Mouse (Mus musculus) hindbrain, embryonic 11.5 days (tissue): ENCODE results near the gene Gpc5. TPM values are rescaled to one million over a fixed set of nuclear protein-coding genes. Genes with fewer than 3 reads are reported as not detected.
"Not testable (repeated sequence)": the region's sequence is repeated elsewhere in the genome, so short reads cannot be mapped to it uniquely, and the experiment has no call there.

Experiments used
- ATAC-seq: fragments of 200-750 bp; cut with Nextera tagmentation; 2 replicates; pipeline ENCODE4 v1.8.0; 2017; ENCODE audit warnings: mild to moderate bottlenecking, moderate TSS enrichment, moderate library complexity; ENCODE audit not compliant: low FRiP score
- DNase-seq: peaks from one replicate; pipeline ENCODE4 v3.0.0-alpha.2; 2015; ENCODE audit warnings: low spot score
- H3K27ac ChIP-seq: fragments of 300-500 bp; sonication (generic); 2 replicates; pipeline ENCODE4 v1.5.1; 2014; ENCODE audit warnings: mild to moderate bottlenecking, low read depth, low read length
- H3K27me3 ChIP-seq: fragments of 300-500 bp; sonication (generic); 2 replicates; pipeline ENCODE4 v1.6.1; 2014; ENCODE audit warnings: mild to moderate bottlenecking, low read length, moderate library complexity, mixed read lengths; ENCODE audit not compliant: control insufficient read depth, insufficient read depth
- H3K36me3 ChIP-seq: fragments of 300-500 bp; sonication (generic); 2 replicates; pipeline ENCODE4 v1.6.1; 2014; ENCODE audit warnings: mild to moderate bottlenecking, low read length, moderate library complexity, mixed read lengths; ENCODE audit not compliant: control insufficient read depth, insufficient read depth
- H3K4me1 ChIP-seq: fragments of 300-500 bp; sonication (generic); replicated peaks from 2 replicates; pipeline ENCODE4 v1.6.1; 2014; ENCODE audit warnings: low read length, mixed read lengths; ENCODE audit not compliant: control insufficient read depth, insufficient read depth
- H3K4me2 ChIP-seq: fragments of 300-500 bp; sonication (generic); replicated peaks from 2 replicates; pipeline ENCODE4 v1.6.1; 2014; ENCODE audit warnings: mild to moderate bottlenecking, low read depth, low read length
- H3K4me3 ChIP-seq: fragments of 300-500 bp; sonication (generic); 2 replicates; pipeline ENCODE4 v1.5.1; 2014; ENCODE audit warnings: low read depth, low read length
- H3K9ac ChIP-seq: fragments of 300-500 bp; sonication (generic); 2 replicates; pipeline ENCODE4 v1.6.1; 2014; ENCODE audit warnings: low read depth, low read length
- H3K9me3 ChIP-seq: fragments of 300-500 bp; sonication (generic); 2 replicates; pipeline ENCODE4 v1.6.1; 2016; ENCODE audit warnings: low read length; ENCODE audit not compliant: control insufficient read depth
- WGBS: fragments of 180-500 bp; shearing (Covaris S2); extraction: QIAGEN DNeasy Blood & Tissue Kit; methylation state at CpG from one replicate; pipeline ENCODE4 v1.1.7; 2014; 5-methylcytosine and 5-hydroxymethylcytosine counted together
- polyA plus RNA-seq: library from polyadenylated mRNA; unstranded; fragments of >200 nt; fragmentation: Nextera tagmentation; extraction: Ambion mirVana; gene quantifications from 2 replicates; pipeline ENCODE4 v1.2.1, GENCODE M21; 2014

Gpc5 gene
- polyA plus RNA-seq, 1 experiment from 2014 or later, result 0.73 TPM

DNA sequence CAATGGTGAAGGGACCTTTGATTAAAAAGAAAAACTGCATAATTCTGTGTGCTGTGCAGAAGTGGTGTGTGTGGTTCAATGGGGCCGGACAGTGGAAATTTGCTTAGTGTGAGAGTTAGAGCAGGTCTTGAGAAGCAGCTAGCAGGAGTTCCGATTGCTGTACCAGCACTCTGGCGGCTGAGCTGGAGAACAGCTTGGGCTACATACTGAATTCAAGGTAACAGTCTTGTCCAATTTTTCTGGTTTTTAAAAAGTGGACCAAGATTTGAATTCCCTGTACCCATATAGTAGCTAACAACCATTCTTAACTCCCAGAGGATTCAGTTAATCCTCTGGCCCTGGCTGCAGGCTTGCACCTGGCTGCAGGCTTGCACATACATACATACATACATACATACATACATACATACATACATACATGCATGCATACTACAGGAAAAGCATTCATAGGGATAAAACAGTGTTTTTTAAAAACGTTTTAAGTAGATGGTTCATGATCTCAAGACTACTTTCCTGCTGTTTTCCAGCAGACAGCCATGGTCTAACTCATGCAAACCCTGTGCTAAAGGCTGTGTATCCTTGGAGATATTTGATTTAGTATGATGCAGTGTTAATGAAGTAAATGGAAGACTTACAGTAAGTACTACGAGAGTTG, 40.8 kb upstream of the Gpc5 start:
- WGBS, result 88% methylated on average over 5 of the region's 5 CpGs

DNA sequence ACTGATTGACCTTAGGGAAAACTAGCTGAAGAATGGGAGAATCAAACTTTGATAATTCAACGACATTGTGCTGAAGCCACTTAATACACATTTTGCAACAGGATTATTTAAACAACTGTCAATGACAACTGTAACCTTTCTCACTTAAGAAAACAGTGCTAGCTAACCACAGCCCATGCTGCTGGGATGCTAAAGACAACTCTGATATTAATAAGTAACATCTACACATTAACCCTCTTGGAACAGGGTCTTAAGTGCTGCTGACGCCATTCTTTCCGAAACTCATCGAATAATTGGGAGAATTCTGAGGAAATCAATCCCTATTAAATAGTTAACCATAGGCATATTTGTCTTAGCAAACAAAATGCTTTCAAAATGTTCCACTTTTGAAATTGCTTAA, 39.6 kb upstream of the Gpc5 start:
- Histone ChIP-seq H3K27me3 (no peaks in the 10 kb centered on the region), H3K4me3 (no peak overlapping the region), H3K4me1 (no peaks in the 10 kb centered on the region), H3K27ac (no peak overlapping the region), H3K9me3 (no peaks in the 10 kb centered on the region), H3K36me3 (no peaks in the 10 kb centered on the region), H3K9ac (no peak overlapping the region), H3K4me2 (no peak overlapping the region)
- 89% methylated on average over 4 of the region's 4 CpGs for WGBS
- DNase-seq, result no peak
- no peak for ATAC-seq

More for the DNA sequence above, 40.8 kb upstream of the Gpc5 start:
- H3K4me2 ChIP-seq, result no peak overlapping the region
- H3K36me3 ChIP-seq, result no peaks in the 10 kb centered on the region
- no peaks in the 10 kb centered on the region for H3K9me3 ChIP-seq
- H3K4me3 ChIP-seq, result no peak overlapping the region
- H3K27ac ChIP-seq, result no peak overlapping the region
- ATAC-seq (no peak), DNase-seq (no peak)
- no peak overlapping the region for H3K9ac ChIP-seq
- H3K27me3 ChIP-seq, result no peaks in the 10 kb centered on the region
- no peaks in the 10 kb centered on the region for H3K4me1 ChIP-seq

- Histone ChIP-seq H3K27me3 (no peaks in the 10 kb centered on the region), H3K4me2 (no peak overlapping the region), H3K27ac (no peak overlapping the region), H3K4me1 (no peaks in the 10 kb centered on the region), H3K9ac (no peak overlapping the region), H3K4me3 (no peak overlapping the region), H3K9me3 (no peaks in the 10 kb centered on the region), H3K36me3 (no peaks in the 10 kb centered on the region)
- 90% methylated on average over 4 of the region's 4 CpGs for WGBS
- no peak for ATAC-seq
- no peak for DNase-seq
Measured at GRCm38 (mm10) chr14:115054252-115054651, 37.8 kb upstream of the Gpc5 start.

DNA sequence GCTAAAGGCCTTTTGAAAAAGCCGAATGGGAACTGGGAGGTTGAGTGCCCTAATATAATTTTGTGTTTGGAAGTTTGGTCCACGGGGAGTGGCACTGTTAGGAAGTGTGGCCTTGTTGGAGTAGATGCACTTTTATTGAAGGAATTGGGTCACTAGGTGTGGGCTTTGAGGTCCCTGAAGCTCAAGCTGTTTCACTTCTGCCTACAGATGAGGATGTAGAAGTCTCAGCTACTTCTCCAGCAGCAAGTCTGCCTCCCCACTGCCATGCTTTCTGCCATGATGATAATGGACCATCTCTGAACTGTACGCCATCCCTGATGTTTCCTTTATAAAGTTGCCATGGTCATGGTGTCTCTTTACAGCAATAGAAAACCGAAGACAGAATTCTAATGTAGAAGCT, 34.5 kb upstream of the Gpc5 start:
- no peaks in the 10 kb centered on the region for H3K36me3 ChIP-seq
- H3K4me3 ChIP-seq, result no peak overlapping the region
- H3K27ac ChIP-seq, result no peak overlapping the region
- no peaks in the 10 kb centered on the region for H3K4me1 ChIP-seq
- no peak overlapping the region for H3K4me2 ChIP-seq
- no peaks in the 10 kb centered on the region for H3K27me3 ChIP-seq
- no peaks in the 10 kb centered on the region for H3K9me3 ChIP-seq
- H3K9ac ChIP-seq, result no peak overlapping the region
- ATAC-seq (no peak), DNase-seq (no peak)
- WGBS, result 87% methylated on average over 4 of the region's 4 CpGs

DNA sequence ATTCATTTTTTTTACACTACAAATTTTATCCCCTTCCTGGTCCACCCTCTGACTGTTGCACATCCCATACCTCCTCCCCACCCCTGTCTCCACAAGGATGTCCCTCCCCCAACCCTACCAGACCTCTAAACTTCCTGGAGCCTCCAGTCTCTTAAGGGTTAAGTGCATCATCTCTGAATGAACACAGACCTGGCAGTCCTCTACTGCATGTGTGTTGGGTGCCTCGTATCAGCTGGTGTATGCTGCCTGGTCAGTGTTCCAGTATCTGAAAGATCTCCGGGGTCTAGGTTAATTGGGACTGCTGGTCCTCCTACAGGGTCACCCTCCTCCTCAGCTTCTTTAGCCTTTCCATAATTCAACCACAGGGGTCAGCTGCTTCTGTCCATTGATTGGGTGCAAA, 25.9 kb upstream of the Gpc5 start:
- not testable (repeated sequence) for H3K4me1 ChIP-seq, H3K36me3 ChIP-seq, H3K4me3 ChIP-seq, H3K4me2 ChIP-seq, H3K27ac ChIP-seq, H3K9me3 ChIP-seq, H3K9ac ChIP-seq, ATAC-seq, H3K27me3 ChIP-seq, DNase-seq
- WGBS, result 79% methylated on average over 2 of the region's 2 CpGs

DNA sequence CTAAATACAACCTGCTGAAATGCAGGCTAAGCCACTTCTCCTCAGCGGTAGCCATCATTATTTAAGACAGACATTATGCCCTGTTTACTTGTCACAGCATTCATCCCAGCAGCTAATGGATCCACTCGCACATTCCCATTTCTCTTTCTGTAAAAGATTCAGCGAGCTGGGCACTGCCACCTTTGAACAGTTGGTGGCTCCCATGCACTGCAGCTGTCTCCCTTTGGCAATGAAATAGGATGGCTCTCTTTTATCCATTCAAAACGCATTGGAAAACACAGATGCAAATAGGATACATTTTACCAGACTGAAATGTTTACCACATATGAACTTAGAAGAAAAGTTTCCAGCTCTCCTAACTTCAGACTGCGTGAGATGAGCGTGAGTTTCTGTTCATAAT, 21.5 kb upstream of the Gpc5 start:
- Histone ChIP-seq H3K4me2 (no peak overlapping the region), H3K4me1 (no peaks in the 10 kb centered on the region), H3K4me3 (no peak overlapping the region), H3K27ac (no peak overlapping the region), H3K9me3 (no peaks in the 10 kb centered on the region), H3K36me3 (no peaks in the 10 kb centered on the region), H3K27me3 (no peaks in the 10 kb centered on the region), H3K9ac (no peak overlapping the region)
- DNase-seq, result no peak
- 45% methylated on average over 6 of the region's 6 CpGs for WGBS
- ATAC-seq, result 0 out of 2 replicates have a peak, but pooled peaks have one; percentile 53

DNA sequence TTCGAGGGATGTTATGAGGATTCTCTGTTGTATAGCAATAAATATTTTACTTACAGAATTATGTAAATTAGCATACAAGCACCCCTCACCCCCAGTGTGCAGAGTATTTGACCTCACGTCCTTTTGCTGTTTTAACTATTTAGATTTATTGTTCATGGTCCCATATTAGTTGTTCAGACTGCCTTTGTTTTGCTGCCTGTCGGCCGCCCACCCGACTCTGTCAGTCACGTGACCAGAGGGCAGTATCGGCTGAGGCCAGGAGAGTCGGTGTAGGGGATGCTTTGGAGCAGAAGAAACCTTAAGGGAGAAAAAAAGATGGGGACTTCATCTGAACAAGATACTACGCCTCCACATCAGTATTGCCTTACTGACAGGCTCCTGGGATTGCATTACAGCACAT, 14.7 kb upstream of the Gpc5 start:
- Histone ChIP-seq H3K4me2 (no peak overlapping the region), H3K4me1 (no peaks in the 10 kb centered on the region), H3K27me3 (no peaks in the 10 kb centered on the region), H3K4me3 (no peak overlapping the region), H3K27ac (no peak overlapping the region), H3K36me3 (no peaks in the 10 kb centered on the region), H3K9ac (no peak overlapping the region), H3K9me3 (no peaks in the 10 kb centered on the region)
- WGBS, result 51% methylated on average over 9 of the region's 9 CpGs
- ATAC-seq (peak; percentile 63), DNase-seq (peak; percentile 32)

- no peaks in the 10 kb centered on the region for H3K4me1 ChIP-seq
- H3K4me3 ChIP-seq, result no peak overlapping the region
- 94% methylated on average over 7 of the region's 7 CpGs for WGBS
- H3K9ac ChIP-seq, result no peak overlapping the region
- no peaks in the 10 kb centered on the region for H3K36me3 ChIP-seq
- no peak overlapping the region for H3K27ac ChIP-seq
- no peaks in the 10 kb centered on the region for H3K9me3 ChIP-seq
- no peaks in the 10 kb centered on the region for H3K27me3 ChIP-seq
- H3K4me2 ChIP-seq, result no peak overlapping the region
- no peak for ATAC-seq
- DNase-seq, result no peak
Measured at GRCm38 (mm10) chr14:115078064-115078463, 14.0 kb upstream of the Gpc5 start.

- Histone ChIP-seq H3K4me3 (no peak overlapping the region), H3K9ac (no peak overlapping the region), H3K27me3 (no peaks in the 10 kb centered on the region), H3K36me3 (no peaks in the 10 kb centered on the region), H3K27ac (no peak overlapping the region), H3K4me2 (no peak overlapping the region), H3K4me1 (no peaks in the 10 kb centered on the region), H3K9me3 (no peaks in the 10 kb centered on the region)
- peak; percentile 47; the same call in 1 of the 2 replicates for ATAC-seq
- 83% methylated on average over 12 of the region's 12 CpGs for WGBS
- no peak for DNase-seq
Measured at GRCm38 (mm10) chr14:115081728-115082502, 10.1 kb upstream of the Gpc5 start.
